Mouse (Mus musculus) CH12.LX (cell line): ENCODE results near the gene Teddm1b. TPM values are rescaled to one million over a fixed set of nuclear protein-coding genes. Genes with fewer than 3 reads are reported as not detected.

Source experiments
- DNase-seq: peaks from one replicate; pipeline ENCODE4 v3.0.0-alpha.2; 2013; ENCODE audit errors: extremely low read depth
- H3K27ac ChIP-seq: 2 replicates; pipeline ENCODE4 v1.5.1; 2012; ENCODE audit warnings: low read depth, mild to moderate bottlenecking, control low read depth, moderate library complexity; ENCODE audit not compliant: insufficient read depth
- H3K27me3 ChIP-seq: replicated peaks from 2 replicates; pipeline ENCODE3; 2012; ENCODE audit warnings: inconsistent platforms
- H3K36me3 ChIP-seq, 2 experiments: replicated peaks in 1 of 2; 2 replicates each; pipeline versions ENCODE3 to v1.6.1; 2012; ENCODE audit warnings: inconsistent platforms in 1 of 2, low read length in 1 of 2, mild to moderate bottlenecking in 1 of 2, mixed read lengths in 1 of 2, moderate library complexity in 1 of 2; ENCODE audit not compliant: control insufficient read depth in 1 of 2, insufficient read depth in 1 of 2
- H3K4me1 ChIP-seq, 2 experiments: 2 replicates each; pipeline ENCODE4 v1.6.1; 2012; ENCODE audit warnings: inconsistent platforms in 1 of 2, moderate library complexity in 1 of 2; ENCODE audit not compliant: insufficient read depth in 2 of 2, control insufficient read depth in 1 of 2
- H3K4me2 ChIP-seq: 2 replicates; pipeline ENCODE4 v1.6.1; 2012; ENCODE audit warnings: low read depth, mild to moderate bottlenecking, control low read depth; ENCODE audit not compliant: poor library complexity, insufficient read depth, severe bottlenecking
- H3K4me3 ChIP-seq, 3 experiments: fragments of 150-350 bp in 1 of 3; sonication (generic) in 1 of 3; replicated peaks in 1 of 3; 2 replicates each; pipeline versions ENCODE3 to v1.5.1; 2011 to 2012; ENCODE audit warnings: low read depth in 2 of 3, low read length in 2 of 3, mild to moderate bottlenecking in 2 of 3, moderate library complexity in 2 of 3, control low read depth in 1 of 3, improper control_type of control experiment in 1 of 3, inconsistent platforms in 1 of 3, mixed read lengths in 1 of 3; ENCODE audit not compliant: poor library complexity in 1 of 3
- H3K79me2 ChIP-seq: replicated peaks from 2 replicates; pipeline ENCODE4 v1.6.1; 2012; ENCODE audit warnings: mild to moderate bottlenecking, moderate library complexity; ENCODE audit not compliant: control insufficient read depth, poor library complexity, insufficient read depth, severe bottlenecking; ENCODE audit errors: extremely low read depth
- H3K9ac ChIP-seq: 2 replicates; pipeline ENCODE4 v1.6.1; 2012; ENCODE audit warnings: low read depth, mild to moderate bottlenecking, control low read depth, moderate library complexity; ENCODE audit not compliant: insufficient read depth
- H3K9me3 ChIP-seq: replicated peaks from 2 replicates; pipeline ENCODE3; 2012; ENCODE audit warnings: low read length, inconsistent platforms, mixed read lengths
- BHLHE40 ChIP-seq: IDR thresholded peaks from 2 replicates; pipeline ENCODE4 v1.6.1; 2011; ENCODE audit warnings: mild to moderate bottlenecking, low read depth, low read length, improper control_type of control experiment
- CHD1 ChIP-seq: IDR thresholded peaks from 2 replicates; pipeline ENCODE4 v1.6.1; 2012; ENCODE audit warnings: low read depth, low read length, improper control_type of control experiment, inconsistent platforms
- CTCF ChIP-seq, 2 experiments: IDR thresholded peaks in 1 of 2; conservative IDR thresholded peaks in 1 of 2; 2 replicates each; pipeline ENCODE4 v1.5.1; 2011 to 2012; ENCODE audit warnings: low read depth in 2 of 2, low read length in 2 of 2, improper control_type of control experiment in 1 of 2, inconsistent platforms in 1 of 2, mild to moderate bottlenecking in 1 of 2, moderate library complexity in 1 of 2
- ELF1 ChIP-seq: IDR thresholded peaks from 2 replicates; pipeline ENCODE4 v1.6.1; 2014; ENCODE audit warnings: low read depth, mild to moderate bottlenecking, inconsistent platforms, low read length, improper control_type of control experiment
- GABPA ChIP-seq: IDR thresholded peaks from 2 replicates; pipeline ENCODE4 v1.6.1; 2012; ENCODE audit warnings: low read depth, low read length, improper control_type of control experiment, inconsistent platforms; ENCODE audit not compliant: insufficient replicate concordance
- HCFC1 ChIP-seq: IDR thresholded peaks from 2 replicates; pipeline ENCODE4 v1.6.1; 2012; ENCODE audit warnings: low read depth, mild to moderate bottlenecking, inconsistent platforms, low read length, improper control_type of control experiment
- IRF4 ChIP-seq: IDR thresholded peaks from 2 replicates; pipeline ENCODE4 v1.6.1; 2014; ENCODE audit warnings: low read depth, mild to moderate bottlenecking, inconsistent platforms, low read length, improper control_type of control experiment
- JUND ChIP-seq: conservative IDR thresholded peaks from 2 replicates; pipeline ENCODE4 v1.6.1; 2011; ENCODE audit warnings: low read depth, low read length, improper control_type of control experiment
- KAT2A ChIP-seq: IDR thresholded peaks from 2 replicates; pipeline ENCODE4 v1.6.1; 2012; ENCODE audit warnings: low read length, improper control_type of control experiment, inconsistent platforms; ENCODE audit not compliant: insufficient replicate concordance
- MAZ ChIP-seq: IDR thresholded peaks from 2 replicates; pipeline ENCODE4 v1.6.1; 2012; ENCODE audit warnings: low read depth, mild to moderate bottlenecking, inconsistent platforms, low read length, improper control_type of control experiment, moderate library complexity
- MEF2A ChIP-seq: IDR thresholded peaks from 2 replicates; pipeline ENCODE4 v1.6.1; 2014; ENCODE audit warnings: low read depth, mild to moderate bottlenecking, inconsistent platforms, low read length, improper control_type of control experiment, borderline replicate concordance
- MXI1 ChIP-seq: IDR thresholded peaks from 2 replicates; pipeline ENCODE4 v1.6.1; 2011; ENCODE audit warnings: mild to moderate bottlenecking, low read depth, low read length, improper control_type of control experiment
- NELFE ChIP-seq: IDR thresholded peaks from 2 replicates; pipeline ENCODE4 v1.6.1; 2011; ENCODE audit warnings: low read depth, low read length, improper control_type of control experiment
- NRF1 ChIP-seq: IDR thresholded peaks from 2 replicates; pipeline ENCODE4 v1.6.1; 2014; ENCODE audit warnings: low read depth, mild to moderate bottlenecking, inconsistent platforms, low read length, improper control_type of control experiment, moderate library complexity
- PAX5 ChIP-seq: IDR thresholded peaks from 2 replicates; pipeline ENCODE4 v1.6.1; 2012; ENCODE audit warnings: low read length, inconsistent platforms, mixed read lengths
- RAD21 ChIP-seq: IDR thresholded peaks from 2 replicates; pipeline ENCODE4 v1.6.1; 2011; ENCODE audit warnings: low read depth, mild to moderate bottlenecking, low read length, improper control_type of control experiment, moderate library complexity
- SIN3A ChIP-seq: IDR thresholded peaks from 2 replicates; pipeline ENCODE4 v1.6.1; 2012; ENCODE audit warnings: low read length, improper control_type of control experiment, inconsistent platforms
- TBP ChIP-seq: conservative IDR thresholded peaks from 2 replicates; pipeline ENCODE4 v1.6.1; 2011; ENCODE audit warnings: low read depth, low read length, improper control_type of control experiment
- UBTF ChIP-seq: IDR thresholded peaks from 2 replicates; pipeline ENCODE4 v1.6.1; 2012; ENCODE audit warnings: low read depth, mild to moderate bottlenecking, inconsistent platforms, low read length, improper control_type of control experiment, moderate library complexity
- ZNF384 ChIP-seq: IDR thresholded peaks from 2 replicates; pipeline ENCODE4 v1.6.1; 2012; ENCODE audit warnings: low read depth, low read length, improper control_type of control experiment, inconsistent platforms
- dilution Hi-C: fragments of 300-500 bp; cut with MboI; formaldehyde crosslinking; loops from 2 replicates; pipeline ENCODE4 v1.14.3; 2020; ENCODE audit warnings: low sequenced_read_pairs; ENCODE audit not compliant: extremely low pct_unique_long_range_greater_than_20kb, extremely low pct_ligation_motif_present
- in situ Hi-C: fragments of 300-500 bp; cut with MboI; formaldehyde crosslinking; loops from 3 replicates; pipeline ENCODE4 v1.14.3; 2019; ENCODE audit warnings: low sequenced_read_pairs, low pct_ligation_motif_present, low pct_unique_long_range_greater_than_20kb, mixed read lengths
- polyA plus RNA-seq: library from polyadenylated mRNA; unstranded; fragments of >175 nt; gene quantifications from 2 replicates; pipeline ENCODE4 v1.2.1, GENCODE M21; 2012; ENCODE audit warnings: low read depth; ENCODE audit not compliant: insufficient read length
- total RNA-seq, 2 experiments: library from RNA; depleted of rRNA; stranded (reverse); fragments of 300-350 nt in 1 of 2; fragments of >200 nt in 1 of 2; gene quantifications; 2 replicates each; pipeline ENCODE4 v1.2.3; 2012 to 2014

Gene Teddm1b
- total and polyA plus RNA-seq, 3 experiments = 0.10 TPM; not detected in 2

DNA sequence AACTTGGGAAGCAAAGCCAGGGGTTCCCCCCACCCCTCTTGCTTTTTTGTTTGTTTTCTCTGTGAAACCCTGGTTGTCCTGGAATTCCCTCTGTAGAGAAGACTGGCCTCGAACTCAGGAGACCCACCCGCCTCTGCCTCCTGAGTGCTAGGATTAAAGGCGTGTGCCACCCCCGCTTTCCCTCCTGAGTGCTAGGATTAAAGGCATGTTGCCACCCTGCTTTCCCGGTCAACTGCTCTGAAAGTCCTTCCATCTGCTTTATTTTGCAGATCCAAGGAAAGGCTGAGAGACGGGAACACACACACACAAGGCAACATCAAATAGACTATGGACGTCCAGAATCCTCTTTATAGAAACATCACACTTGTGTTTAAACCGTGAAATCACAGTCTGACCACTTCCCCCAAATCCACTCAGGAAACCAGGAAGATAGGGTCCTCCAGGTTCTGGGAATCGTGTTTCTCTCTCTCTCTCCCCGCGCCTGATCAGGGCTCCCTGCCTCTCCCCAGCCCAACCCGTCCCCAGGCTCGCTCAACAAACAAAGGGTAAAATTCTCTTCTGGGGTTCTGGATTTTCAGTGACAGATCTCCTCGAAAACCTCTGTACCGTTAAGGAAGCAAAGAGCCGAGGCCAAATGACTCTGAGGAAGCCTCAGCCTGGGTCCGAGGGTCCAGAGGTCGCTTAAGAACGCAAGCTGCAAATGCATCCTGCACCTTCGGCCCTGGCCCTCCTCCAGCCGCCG, 25.0 kb downstream of the Teddm1b start:
- Histone ChIP-seq H3K9me3 (no peaks in the 10 kb centered on the region), H3K27ac (no peak overlapping the region), H3K36me3 (peaks cover 8 to 16% of the 10 kb centered on the region in 2 experiments), H3K4me2 (peak overlapping the region; percentile 32), H3K27me3 (no peaks in the 10 kb centered on the region), H3K4me1 (peaks cover 3 to 40% of the 10 kb centered on the region in 2 experiments; a peak in 3 of 4 replicates), H3K4me3 (peak overlapping the region; percentile 33 to 91 (median 59)), H3K9ac (peak overlapping the region; percentile 43), H3K79me2 (no peaks in the 10 kb centered on the region)
- in situ Hi-C loops (loop anchor here (10.0 kb wide), 1 partner anchor 136 kb away; no protein-coding TSS in a partner anchor), dilution Hi-C loops (no loop called here)
- no peak for TF ChIP-seq ELF1
- no peak for TF ChIP-seq CTCF (conservative IDR thresholded peaks at IDR 0.05 in 1 of 2, IDR thresholded peaks at IDR 0.05 in 1 of 2; ENCODE audit: low read depth in 2 of 2, low read length in 2 of 2)
- no peak for TF ChIP-seq KAT2A
- TF ChIP-seq SIN3A = no peak
- TF ChIP-seq RAD21 = no peak
- no peak for TF ChIP-seq NRF1
- TF ChIP-seq PAX5 = no peak
- TF ChIP-seq JUND = no peak
- no peak for TF ChIP-seq ZNF384
- TF ChIP-seq TBP = no peak
- no peak for TF ChIP-seq NELFE
- TF ChIP-seq GABPA = no peak
- TF ChIP-seq BHLHE40 = no peak
- no peak for TF ChIP-seq MXI1
- no peak for TF ChIP-seq CHD1
- TF ChIP-seq MEF2A = no peak
- no peak for TF ChIP-seq MAZ
- no peak for TF ChIP-seq HCFC1
- no peak for TF ChIP-seq UBTF
- TF ChIP-seq IRF4 = no peak
- no peak for DNase-seq
